ENCODE assay signal across 18 mouse cellular contexts in the genomic region with DNA sequence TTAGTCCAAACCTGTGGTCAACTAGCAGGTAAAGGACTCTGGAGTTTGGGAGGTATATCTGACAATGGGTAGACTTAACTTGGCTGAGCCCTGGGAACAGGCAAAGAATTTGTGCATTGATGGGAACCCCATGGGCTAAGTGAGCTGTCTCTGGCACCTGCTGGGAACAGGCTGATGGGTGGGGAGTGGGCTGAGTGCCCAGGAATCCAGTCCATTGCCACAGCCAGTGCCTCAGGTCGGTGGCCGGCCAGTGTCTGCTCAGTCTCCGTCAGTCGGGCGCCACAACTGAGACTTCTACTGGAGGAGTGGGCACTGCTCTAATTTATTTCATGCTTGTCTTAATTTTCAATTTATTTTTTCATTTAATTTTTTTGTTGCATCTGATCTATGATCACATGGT.
DNase-seq lines count a peak whose midpoint lies in the region; ATAC-seq lines count a peak whose summit lies in the region.
"Had no signal": no experiment of that assay in that cellular context is flagged by ENCODE, and none has a peak within 500 bp of the region (broad histone marks: within the 10 kb centered on the region; RNA-seq: fewer than 3 reads in every experiment).

No protein-coding gene starts in this region.

- no peaks in the 10 kb centered on the region for H3K4me1 ChIP-seq in midbrain, embryonic 16.5 days (ENCODE audit: control insufficient read depth, insufficient read depth, low read length)
- H3K4me1 ChIP-seq in midbrain, embryonic 15.5 days = no peaks in the 10 kb centered on the region
- H3K4me1 ChIP-seq: embryonic facial prominence, embryonic 10.5 days; embryonic facial prominence, embryonic 12.5 days had no signal

- no peak overlapping the region for H3K27ac ChIP-seq in midbrain, embryonic 16.5 days (ENCODE audit: low read length)
- no peak overlapping the region for H3K27ac ChIP-seq in midbrain, embryonic 15.5 days
- H3K27ac ChIP-seq: embryonic facial prominence, embryonic 10.5 days; embryonic facial prominence, embryonic 12.5 days; forebrain, embryonic 13.5 days; forebrain, embryonic 15.5 days had no signal

- ATAC-seq in midbrain, embryonic 16.5 days = 0 out of 2 replicates have a peak, but pooled peaks have one; percentile 17
- no peak for ATAC-seq in midbrain, embryonic 15.5 days (replicated peaks)
- ATAC-seq: activated CD4-positive, CD25-positive, alpha-beta regulatory T cell, adult 4 months; forebrain, embryonic 13.5 days; forebrain, embryonic 15.5 days; forebrain, postnatal 0 days; Patski had no signal

- no peaks in the 10 kb centered on the region for H3K36me3 ChIP-seq in midbrain, embryonic 16.5 days (ENCODE audit: control insufficient read depth, insufficient read depth, low read length)
- H3K36me3 ChIP-seq in midbrain, embryonic 15.5 days (replicated peaks) = no peaks in the 10 kb centered on the region
- H3K36me3 ChIP-seq: embryonic facial prominence, embryonic 10.5 days; embryonic facial prominence, embryonic 12.5 days; forebrain, embryonic 15.5 days had no signal

- no peaks in the 10 kb centered on the region for H3K27me3 ChIP-seq in midbrain, embryonic 16.5 days (ENCODE audit: control insufficient read depth, insufficient read depth, low read depth, low read length)
- H3K27me3 ChIP-seq in midbrain, embryonic 15.5 days (replicated peaks) = no peaks in the 10 kb centered on the region
- H3K27me3 ChIP-seq: embryonic facial prominence, embryonic 12.5 days; forebrain, embryonic 13.5 days; forebrain, embryonic 15.5 days had no signal

- peak; percentile 53 to 69 for DNase-seq in cerebellum, postnatal 10 days
- DNase-seq in cerebellum, adult 8-10 months = no peak
- DNase-seq in heart, adult 11 months = peak; percentile 72
- no peak for DNase-seq in heart, postnatal 10 days
- DNase-seq in Muller cell, postnatal 12 days (ENCODE audit: inconsistent ontology term) = peak; percentile 17
- no peak for DNase-seq in left cerebral cortex, postnatal 4 days
- DNase-seq: adrenal gland, adult 8-10 months; adrenal gland, postnatal 14 days; adrenal gland, postnatal 36 days; forebrain, postnatal 0 days had no signal

- intact Hi-C loops in heart, postnatal 10 days (cut with DNase I) = no loop called here
- intact Hi-C loops in left cerebral cortex, postnatal 4 days (cut with DNase I) = no loop called here

- no peak overlapping the region for H3K4me2 ChIP-seq in midbrain, embryonic 16.5 days (ENCODE audit: low read length)
- no peak overlapping the region for H3K4me2 ChIP-seq in midbrain, embryonic 15.5 days
- H3K4me2 ChIP-seq: embryonic facial prominence, embryonic 12.5 days; forebrain, embryonic 13.5 days; forebrain, embryonic 15.5 days had no signal

- WGBS in midbrain, embryonic 16.5 days = 85% methylated on average over 5 of the region's 5 CpGs
- whole genome bisulfite sequencing in midbrain, embryonic 15.5 days = 85% methylated on average over 5 of the region's 5 CpGs

- no peak overlapping the region for H3K9ac ChIP-seq in midbrain, embryonic 16.5 days (ENCODE audit: low read depth, low read length)
- H3K9ac ChIP-seq in midbrain, embryonic 15.5 days = no peak overlapping the region
- H3K9ac ChIP-seq: embryonic facial prominence, embryonic 12.5 days; forebrain, embryonic 13.5 days; forebrain, embryonic 15.5 days; forebrain, postnatal 0 days had no signal

- H3K4me3 ChIP-seq in midbrain, embryonic 16.5 days (ENCODE audit: low read depth, low read length) = no peak overlapping the region
- no peak overlapping the region for H3K4me3 ChIP-seq in midbrain, embryonic 15.5 days
- H3K4me3 ChIP-seq: embryonic facial prominence, embryonic 10.5 days; embryonic facial prominence, embryonic 12.5 days; forebrain, embryonic 13.5 days; forebrain, embryonic 15.5 days had no signal

- no peaks in the 10 kb centered on the region; the same call in 1 of the 2 replicates for H3K9me3 ChIP-seq in midbrain, embryonic 16.5 days (replicated peaks; ENCODE audit: control insufficient read depth, low read length, poor library complexity, severe bottlenecking)
- H3K9me3 ChIP-seq in midbrain, embryonic 15.5 days = no peaks in the 10 kb centered on the region
- H3K9me3 ChIP-seq: embryonic facial prominence, embryonic 12.5 days had no signal

Comparison
In these comparisons a context has a peak if more than half of its experiments do, and no peak if none do; other contexts are left out.
1. DNase-seq: peak in cerebellum, postnatal 10 days (2 of 2), heart, adult 11 months (single experiment) and Muller cell, postnatal 12 days (single experiment); none in cerebellum, adult 8-10 months (single experiment), heart, postnatal 10 days (0 of 2) and left cerebral cortex, postnatal 4 days (single experiment).